Mouse (Mus musculus): Measurements from ENCODE around the gene Eva1a.

Eva1a gene

DNA sequence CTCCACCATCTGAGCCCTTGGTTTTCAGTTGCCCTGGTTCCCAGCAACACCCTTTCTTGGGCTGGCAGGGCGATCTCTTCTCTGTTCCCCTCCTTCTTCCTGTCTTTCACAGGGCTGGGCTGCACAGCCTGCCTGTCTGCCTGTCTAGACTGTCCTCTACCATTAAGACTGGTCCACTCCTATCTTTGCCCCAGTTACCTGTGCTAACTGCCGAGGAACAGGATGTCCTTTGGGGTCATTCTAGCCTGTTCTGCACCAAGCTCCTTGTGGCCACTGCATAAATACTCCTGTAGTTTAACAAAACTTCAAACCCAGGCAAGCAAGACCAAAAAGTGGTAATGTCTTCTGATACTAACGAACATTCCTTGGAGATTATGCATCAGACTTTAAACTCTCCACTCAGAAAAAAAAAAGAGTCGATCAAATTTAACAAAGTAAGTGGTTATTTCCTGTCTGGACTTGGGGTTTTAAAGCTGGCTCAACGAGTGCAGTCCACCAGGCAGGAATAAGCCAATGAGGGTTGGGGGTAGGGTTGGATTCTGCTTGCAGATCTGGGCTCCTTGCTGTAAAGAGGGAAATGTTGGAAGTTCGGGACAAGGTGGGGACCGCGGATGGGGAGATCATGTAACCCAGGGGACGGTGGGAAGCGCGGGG is at the start of gene Eva1a:
Gene Eva1a (plus strand): TSS at position 210 of the 654 bp plus-strand sequence.
- DNase-seq (ENCODE audit: low spot score in 2 of 2) = peak in 1 of 2 experiments; percentile 9

DNA sequence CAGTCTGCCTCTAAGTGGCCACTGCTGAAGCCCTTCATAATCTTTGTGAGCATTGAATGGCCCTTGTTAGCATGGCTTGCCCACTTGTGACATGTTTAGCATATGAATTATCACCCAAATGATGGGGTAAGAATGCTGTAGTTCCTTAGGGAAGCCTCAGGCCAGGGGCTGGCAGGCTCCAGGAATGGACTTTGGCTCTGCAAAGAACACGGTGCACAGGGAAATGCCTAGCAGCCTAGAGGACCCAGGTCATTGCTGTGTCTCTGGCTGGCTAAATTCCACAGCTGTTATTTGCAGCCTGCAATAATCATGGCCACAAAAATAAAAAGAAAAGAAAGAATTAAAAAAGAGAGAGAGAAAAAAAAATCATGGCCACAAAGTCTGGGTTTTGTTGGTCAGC is 28.5 kb upstream of the Eva1a start:
- no peak for DNase-seq (ENCODE audit: low spot score in 2 of 2)

DNA sequence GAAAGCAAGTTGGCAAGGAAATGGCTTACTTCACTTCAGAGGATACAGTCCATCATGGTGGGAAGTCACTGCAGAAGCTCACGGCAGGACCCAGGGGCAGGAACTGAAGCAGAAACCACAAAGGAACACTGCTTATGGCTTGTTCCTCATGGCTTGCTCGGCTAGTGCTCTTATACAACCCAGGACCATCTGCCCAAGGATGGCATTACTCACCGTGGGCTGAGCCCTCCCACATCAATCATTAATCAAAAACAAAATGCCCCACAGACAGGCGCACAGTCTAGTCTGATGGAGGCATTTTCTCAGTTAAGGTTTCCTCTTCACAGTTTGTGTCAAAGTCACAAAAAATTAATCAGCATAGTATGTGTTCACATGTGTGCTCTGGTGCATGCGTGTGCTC is 19.8 kb upstream of the Eva1a start:
- DNase-seq (ENCODE audit: low spot score in 2 of 2) = no peak

DNA sequence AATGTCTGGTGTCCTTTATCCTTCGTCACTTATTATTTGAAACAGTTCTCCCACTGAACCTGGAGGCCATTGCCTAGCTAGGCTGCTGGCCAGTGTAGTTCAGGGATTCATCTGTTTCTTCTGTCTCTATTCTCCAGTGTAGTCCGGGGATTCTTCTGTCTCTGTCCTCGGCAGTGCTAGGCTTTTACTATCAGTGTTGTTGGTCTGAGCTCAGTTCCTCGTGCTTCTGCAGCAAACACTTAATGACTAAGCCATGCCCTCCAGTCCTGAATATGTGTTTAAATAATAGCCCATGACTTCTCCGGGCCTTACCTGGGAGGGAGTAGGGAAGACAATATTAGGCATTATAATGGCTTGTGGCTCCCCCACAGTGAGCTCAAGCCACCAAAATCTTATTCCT is 19.3 kb upstream of the Eva1a start:
- DNase-seq (ENCODE audit: low spot score in 2 of 2) = no peak

DNA sequence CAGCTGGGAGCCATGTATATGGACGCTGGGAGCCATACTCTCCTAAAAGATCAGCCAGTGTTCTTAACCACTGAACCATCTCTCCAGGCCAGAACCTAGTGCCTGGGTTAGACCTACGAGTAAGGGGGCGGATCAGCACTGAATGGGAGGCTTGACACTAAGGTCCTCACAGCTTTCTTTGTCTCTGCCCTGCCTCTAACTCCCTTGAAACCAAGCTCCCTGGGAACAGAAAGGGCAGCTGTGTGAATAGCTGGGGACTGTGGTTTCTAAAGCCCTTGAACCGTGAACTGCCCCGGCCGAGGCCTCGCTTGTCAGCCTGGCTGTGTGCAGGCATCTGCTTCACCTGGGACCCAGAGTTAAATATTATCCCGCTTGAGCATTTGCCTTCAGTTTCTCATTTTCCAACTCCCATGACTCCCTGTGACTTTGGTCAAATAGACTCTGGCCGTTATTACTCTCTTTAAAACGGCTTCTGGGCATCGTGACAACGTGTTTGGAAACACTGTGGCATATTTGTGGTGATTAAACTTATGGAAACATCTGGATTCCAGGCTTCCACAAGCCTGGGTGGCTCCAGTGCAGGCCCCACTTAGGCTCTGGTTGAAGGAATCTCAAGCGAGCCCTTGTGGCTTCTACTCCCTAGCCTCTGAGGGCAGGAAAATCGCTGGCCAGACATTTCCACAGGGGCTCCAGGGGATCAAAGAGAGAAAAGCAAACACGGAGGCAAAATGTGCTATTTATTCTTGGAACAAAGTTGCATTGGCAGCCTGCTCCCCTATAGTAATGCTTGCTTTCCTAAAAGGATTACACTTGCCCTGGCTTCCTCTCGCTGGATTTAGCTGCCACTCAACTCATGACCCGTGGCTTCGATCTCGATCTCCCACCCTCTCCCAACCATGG is 11.0 kb upstream of the Eva1a start:
- DNase-seq (ENCODE audit: low spot score in 2 of 2) = peak; percentile 24 to 32

DNA sequence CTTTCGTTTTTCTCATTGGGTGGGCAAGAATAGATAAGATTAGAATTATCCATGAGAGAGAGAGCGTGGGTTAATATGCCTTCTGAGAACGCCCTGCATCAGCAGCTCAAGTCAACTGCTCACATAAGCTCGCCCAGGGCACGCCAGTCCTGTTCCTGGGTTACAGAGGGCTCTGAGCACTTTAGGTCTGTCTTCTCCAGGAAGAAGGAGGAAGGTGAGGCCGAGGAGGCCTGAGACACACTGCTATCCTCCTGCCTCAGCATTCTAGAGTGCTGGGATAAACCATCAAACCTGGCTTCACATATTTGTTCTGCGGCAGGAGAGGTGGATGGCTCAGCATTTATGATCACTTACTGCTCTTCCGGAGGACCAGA is 10.3 kb upstream of the Eva1a start:
- DNase-seq (ENCODE audit: low spot score in 2 of 2) = no peak

DNA sequence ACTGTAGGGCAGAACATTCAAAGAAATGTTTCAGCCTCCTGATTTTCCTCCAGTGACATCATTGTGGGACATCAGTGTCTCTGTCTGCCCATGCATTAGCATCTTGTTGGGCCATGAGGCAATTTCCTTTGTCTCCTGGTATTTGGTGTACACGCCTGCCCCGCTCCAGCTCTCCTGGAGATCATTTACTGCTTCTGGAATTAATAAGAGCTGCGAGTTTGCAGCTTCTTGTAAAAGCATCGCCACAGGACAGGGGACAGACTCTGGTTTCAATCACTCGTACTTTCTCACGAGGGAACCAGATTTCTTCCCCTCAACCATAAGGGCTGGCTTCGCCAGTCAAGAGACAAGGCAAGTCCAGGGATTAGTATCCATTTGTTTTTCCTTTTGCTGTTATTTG is 3.6 kb upstream of the Eva1a start:
- no peak for DNase-seq (ENCODE audit: low spot score in 2 of 2)

DNA sequence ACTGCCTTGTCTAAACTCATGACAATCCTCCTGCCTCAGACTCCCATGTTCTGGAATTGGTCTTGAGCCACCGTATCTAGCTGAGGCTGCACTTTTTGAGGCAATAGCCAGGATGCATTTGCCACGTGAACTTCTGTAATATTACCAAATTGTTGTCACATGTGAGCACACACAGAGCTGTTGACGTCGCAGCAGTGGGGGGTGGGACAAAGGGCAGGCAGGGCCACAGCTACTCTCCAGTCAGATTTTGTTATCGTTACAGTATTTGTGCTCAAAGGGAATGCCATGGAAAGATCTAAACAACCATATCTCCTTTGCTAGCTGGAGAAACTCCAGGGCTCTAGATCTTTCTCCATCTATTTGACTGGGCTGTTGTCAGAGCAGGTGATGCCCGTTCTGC is 1.6 kb upstream of the Eva1a start:
- no peak for DNase-seq (ENCODE audit: low spot score in 2 of 2)

DNA sequence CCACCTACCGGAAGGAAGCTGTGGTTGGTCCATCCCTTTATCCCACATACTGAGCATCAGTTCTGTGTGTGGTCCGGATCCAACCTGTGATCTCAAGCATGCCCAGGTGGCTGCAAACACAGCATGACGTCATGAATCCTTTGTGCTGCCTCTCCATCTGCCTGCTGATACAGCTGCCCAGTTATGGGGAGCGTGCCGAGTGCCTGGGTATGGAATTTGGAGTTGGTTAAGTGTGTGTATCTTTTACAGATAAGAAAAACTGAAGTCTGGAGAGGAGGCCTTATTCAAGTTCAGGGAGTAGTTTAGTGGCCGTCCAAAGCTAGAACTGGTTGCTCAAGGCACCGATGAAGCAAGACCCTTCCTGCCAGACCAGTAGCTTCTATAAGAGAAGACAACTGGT is 875 bp upstream of the Eva1a start:
- no peak for DNase-seq (ENCODE audit: low spot score in 2 of 2)

DNA sequence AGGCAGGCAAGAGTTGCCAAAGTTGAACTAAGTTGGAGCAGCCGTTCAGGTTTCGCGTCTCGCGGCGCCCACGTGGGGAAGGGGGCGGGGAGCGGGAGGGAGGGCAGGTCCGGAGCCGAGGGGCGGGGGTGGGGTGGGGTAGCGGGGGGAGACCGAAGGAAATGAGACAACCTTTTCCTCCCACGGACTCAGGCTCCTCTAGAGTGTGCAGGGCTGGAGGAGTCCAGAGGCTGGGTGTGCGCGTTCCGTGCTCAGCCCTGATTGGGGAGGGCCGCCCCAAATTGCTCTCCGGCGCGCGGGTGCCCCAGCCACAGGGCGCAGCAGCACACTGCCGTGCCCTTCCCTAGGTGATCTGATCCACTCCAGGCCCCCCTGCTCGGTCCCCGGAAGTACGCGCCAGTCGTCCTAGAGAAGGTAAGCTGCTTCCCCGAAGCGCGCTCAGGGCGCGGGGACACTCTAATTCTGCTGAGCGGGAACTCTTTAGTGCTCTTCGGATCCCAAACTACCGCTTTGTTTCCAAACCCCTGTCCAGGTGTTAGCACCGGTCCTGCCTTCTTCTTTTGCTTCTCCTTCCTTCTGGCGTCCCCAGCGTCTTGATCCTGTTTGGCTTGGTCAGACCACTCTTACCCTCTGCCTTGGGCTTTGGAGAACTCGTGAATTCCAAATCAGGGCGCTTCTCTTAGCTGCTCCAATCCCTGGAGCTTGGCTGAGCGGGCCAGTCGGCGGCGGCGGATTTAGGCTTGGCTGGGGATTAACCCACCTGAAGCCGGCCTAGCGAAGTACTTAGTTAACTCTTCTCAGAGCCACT is 849 bp downstream of the Eva1a start:
- peak; percentile 9 to 35 for DNase-seq (ENCODE audit: low spot score in 2 of 2)

DNA sequence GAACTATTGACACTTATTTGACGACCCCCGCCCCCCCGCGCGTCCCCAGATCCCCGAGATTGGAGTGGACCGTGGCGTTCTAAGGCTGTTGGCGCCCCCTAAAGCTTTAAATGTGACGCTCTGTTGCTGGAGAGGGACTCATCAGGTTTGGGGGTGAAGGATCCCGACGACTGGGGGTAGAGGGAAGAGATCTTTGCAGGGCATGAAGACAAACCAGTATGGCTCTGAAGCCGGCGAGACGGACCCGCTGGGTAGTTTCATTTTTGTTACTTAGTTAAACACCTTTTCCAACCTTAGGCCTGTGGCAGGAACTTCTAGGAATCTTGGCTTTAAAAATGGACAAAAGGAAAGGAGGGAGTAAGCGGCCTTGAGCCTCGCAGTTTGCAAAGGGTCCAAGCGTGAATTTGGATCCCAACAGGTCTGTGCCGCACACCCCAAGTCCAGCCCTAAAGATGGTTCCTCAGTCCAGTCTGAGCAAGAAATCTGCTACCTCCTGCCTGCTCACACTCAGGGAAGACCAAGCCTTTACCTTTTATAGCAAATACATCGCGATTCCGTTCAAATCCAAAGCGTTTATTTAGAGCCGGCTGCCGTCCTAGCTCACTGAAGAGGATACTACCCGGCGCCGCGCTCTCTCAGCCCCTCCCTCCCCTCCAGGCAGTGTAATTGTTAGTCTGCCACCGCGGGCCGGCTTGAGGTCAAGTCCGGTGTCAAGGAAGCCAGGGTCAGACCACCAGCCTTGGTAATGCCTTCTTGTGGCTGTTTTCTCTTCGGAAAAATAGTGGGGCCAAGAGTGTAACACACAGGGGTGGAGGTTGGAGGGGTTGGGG is 1.7 kb downstream of the Eva1a start:
- DNase-seq (ENCODE audit: low spot score in 2 of 2) = no peak

DNA sequence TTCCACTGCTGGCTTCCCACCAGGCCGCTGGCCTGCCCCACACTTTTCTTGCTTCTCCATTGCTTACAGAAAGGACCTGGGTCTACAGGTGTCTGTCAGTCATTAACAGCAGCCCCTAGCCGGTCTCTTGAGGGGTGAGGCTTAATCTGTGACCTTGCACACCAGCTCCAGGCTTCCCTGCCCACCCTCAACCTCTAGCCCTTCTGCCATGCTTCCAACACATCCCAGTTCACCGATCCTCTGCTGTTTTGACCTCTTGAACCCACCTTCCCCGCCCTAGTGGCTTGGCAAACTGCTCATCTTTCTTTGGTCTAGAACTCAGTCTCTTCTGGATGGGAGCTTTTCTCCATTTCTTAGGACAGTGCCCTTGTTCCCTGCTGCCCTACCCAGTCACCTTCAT is 2.8 kb downstream of the Eva1a start:
- DNase-seq (ENCODE audit: low spot score in 2 of 2) = no peak

DNA sequence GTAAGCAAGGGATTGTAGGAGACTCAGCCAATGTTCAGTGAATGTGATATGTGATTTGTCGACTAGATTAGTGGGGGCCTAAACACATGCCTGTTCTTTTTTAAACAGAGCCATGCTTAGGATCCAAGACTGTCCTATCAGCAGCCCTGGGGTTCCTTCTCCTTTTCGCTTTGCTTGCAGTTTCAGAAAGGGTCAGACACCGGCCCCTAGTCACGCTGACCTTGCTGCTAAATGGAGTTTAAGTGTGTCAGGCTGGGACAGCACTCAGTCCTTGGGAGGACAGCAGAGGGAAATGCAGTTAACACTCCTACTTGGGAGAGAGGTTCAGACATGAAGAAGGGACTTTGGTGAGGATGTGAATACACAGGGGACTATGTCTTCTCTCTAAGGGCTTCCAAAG is 3.7 kb downstream of the Eva1a start:
- no peak for DNase-seq (ENCODE audit: low spot score in 2 of 2)

DNA sequence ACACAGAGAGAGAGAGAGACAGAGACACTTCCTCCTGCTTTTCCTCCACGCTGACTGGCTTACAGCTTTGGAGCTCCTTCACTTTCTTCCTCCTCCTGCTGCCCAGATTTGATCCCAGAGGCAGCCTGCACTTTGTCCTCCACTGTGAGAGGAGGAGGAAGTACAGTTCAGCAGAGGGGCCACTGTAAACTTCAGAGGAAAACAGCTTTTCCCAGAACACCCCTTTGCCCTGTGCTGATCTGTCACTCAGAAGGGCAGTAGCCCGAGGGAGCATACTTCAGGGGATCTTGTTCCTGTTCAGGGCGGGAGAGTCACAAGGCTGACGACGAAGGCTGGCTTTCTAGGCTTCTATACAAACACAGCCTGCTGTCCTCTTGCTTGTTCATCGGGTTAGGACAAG is 7.1 kb downstream of the Eva1a start:
- no peak for DNase-seq (ENCODE audit: low spot score in 2 of 2)

DNA sequence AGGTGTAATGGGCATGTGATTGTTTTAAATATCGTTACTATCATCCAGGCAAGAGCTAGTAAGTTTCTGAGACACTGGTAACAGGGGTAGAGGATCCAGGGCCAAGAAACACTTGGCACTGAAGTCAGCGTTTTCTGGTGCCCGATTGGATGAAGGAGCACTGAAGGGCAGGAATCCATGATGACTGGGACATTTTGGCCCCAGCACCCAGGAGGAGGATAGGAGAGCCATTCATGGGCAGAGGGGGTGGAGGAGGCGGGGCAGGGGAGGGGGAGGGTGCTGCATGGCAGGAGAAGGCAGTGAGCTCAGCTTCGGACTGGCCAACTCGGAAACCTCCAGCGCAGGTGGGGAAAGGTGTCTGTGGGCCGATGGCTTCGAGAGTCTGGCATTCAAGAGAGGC is 9.4 kb downstream of the Eva1a start:
- no peak for DNase-seq (ENCODE audit: low spot score in 2 of 2)

DNA sequence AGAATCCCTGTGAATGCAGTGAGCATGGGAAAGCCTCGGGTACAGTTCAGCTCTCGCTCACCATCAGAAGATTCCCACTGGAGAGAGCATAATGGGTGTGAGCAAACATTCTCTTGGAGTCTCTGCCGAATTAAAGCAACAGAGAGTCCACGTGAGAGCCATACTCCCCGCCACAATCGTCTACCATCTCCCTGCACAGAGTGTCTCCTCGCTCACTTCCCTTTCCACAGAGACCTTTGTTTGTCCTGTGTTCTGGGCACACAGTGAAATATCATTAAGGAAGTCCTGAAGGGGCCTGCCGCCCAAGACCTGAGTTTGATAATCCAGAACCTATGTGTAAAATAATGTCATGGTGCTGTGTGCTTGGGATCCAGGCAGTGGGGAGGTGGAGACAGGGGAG is 10.7 kb downstream of the Eva1a start:
- peak in 1 of 2 experiments; percentile 26 for DNase-seq (ENCODE audit: low spot score in 2 of 2)

DNA sequence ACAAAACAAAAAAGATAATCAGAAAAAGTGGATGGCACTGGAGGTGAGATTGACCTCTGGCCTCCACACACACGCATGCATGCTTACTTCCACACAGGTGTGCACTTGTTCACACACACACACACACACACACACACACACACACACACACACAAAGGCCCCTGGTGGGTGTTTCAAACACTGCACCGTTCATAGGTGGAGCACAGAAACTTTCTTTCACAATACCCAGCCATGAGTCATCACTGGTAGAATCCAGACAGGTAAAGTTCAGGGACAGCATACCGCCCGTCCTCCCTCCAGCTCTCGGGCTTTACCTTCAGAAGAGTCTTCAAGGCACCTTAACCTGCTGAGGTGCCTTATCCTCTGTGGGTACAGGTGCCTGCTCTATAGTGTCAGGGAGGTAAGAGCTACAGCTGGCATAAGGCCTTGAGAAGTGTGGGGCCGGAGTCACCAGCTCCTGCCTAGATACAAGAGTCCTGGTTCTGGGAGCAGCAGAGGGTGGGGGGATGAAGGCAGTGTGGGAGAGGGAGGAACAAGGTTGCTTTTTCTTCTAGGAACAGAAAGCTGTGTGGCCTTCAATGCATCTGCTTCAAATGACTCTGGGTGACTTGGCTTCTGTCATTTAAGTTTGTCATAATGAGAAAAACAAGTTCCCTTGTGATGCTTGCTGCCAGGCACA is 11.3 kb downstream of the Eva1a start:
- no peak for DNase-seq (ENCODE audit: low spot score in 2 of 2)

DNA sequence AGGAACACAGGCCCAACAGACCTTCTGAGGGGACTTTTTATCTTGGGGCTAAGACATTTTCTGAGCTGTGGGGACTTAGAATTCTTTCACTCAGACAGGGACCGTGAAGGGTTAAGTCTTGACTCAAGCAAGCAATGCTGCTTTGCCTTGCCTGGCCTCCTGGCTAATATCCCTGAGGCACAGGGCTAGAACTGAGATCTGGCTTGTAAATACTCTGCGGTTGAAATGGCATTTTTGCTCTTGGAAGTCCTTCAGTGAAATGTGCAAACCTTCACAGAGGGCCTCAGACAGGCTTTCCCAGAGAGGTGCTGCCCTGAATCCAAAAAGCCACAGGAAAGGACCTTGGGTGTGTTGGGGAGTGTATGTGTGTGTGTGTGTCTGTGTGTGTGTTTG is 11.9 kb downstream of the Eva1a start:
- DNase-seq (ENCODE audit: low spot score in 2 of 2) = no peak

DNA sequence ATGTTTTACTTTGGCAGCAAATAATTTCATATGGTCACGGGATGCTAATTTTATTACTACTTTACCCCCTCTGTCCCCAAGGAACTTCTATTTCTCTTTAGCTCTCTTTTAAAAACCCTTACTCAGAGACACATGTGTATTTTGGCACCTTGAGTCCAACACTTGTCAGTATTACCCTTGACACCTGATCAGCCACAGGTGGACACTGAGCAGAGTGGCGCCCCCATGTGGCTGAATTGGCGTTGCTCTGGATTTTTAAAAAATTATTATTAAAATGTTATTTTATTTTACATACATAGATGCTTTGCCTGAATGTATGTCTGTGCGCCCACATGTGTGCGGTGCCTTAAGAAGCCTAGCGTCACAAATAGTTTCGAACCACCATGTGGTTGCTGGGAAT is 14.0 kb downstream of the Eva1a start:
- no peak for DNase-seq (ENCODE audit: low spot score in 2 of 2)

DNA sequence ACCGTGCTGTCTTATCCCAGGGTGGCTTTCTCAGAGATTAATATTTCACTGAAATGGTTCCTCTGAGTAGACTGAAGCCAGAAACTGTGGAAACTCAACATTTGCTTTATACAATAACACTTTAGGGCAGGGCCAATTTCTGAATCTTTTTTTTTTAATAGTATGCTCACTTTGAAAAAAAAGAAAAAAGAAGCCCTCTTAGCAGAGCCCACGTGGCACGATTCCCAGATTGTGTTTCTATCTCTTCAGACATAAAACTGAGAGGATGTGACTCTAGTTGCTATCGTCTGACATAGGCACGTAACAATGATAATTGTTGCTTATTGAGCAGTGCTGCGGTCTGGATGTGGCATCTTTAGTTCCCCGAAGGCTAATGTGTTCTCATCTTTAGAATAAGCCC is 19.1 kb downstream of the Eva1a start:
- no peak for DNase-seq (ENCODE audit: low spot score in 2 of 2)

DNA sequence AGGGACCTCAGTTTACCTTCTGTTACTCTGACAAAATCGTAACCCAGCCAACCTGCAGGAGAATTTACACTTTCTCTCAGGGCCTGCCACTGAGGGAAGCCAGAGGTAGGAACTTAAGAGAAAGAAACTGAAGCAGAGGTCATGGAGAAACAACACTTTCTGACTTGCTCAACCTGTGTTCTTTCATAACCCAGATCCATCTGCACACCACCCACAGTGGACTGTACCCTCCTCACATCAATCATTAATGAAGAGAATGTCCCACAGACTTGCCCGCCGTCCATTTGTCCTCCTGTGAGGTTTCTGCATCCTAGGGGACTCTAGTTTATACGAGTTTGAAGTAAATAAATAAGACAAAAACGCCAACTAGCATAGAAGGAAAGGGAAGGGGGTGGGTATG is 24.4 kb downstream of the Eva1a start:
- DNase-seq (ENCODE audit: low spot score in 2 of 2) = no peak
